ENCODE assay signal across 9 mouse cellular contexts in genomic region chr11:102399107-102399506, GRCm38 (mm10). TPM values are rescaled to one million over a fixed set of nuclear protein-coding genes. Genes with fewer than 3 reads are reported as not detected.
DNase-seq lines count a peak whose midpoint lies in the region; ATAC-seq and TF ChIP-seq lines count a peak whose summit lies in the region.
"Had no signal": no experiment of that assay in that cellular context is flagged by ENCODE, and none has a peak within 500 bp of the region (broad histone marks: within the 10 kb centered on the region; RNA-seq: fewer than 3 reads in every experiment).

No protein-coding gene starts in this region.

- no peak overlapping the region for H3K27ac ChIP-seq in forebrain, embryonic 13.5 days
- no peak overlapping the region for H3K27ac ChIP-seq in forebrain, embryonic 11.5 days (ENCODE audit: low read depth, low read length)
- H3K27ac ChIP-seq in liver, embryonic 11.5 days (ENCODE audit: low read depth, low read length) = no peak overlapping the region
- no peak overlapping the region for H3K27ac ChIP-seq in embryonic facial prominence, embryonic 14.5 days (replicated peaks; ENCODE audit: low read depth, low read length)
- no peak overlapping the region for H3K27ac ChIP-seq in limb, embryonic 14.5 days (replicated peaks; ENCODE audit: low read depth, low read length)
- H3K27ac ChIP-seq: liver, embryonic 14.5 days had no signal

- peaks cover 30% of the 10 kb centered on the region for H3K27me3 ChIP-seq in forebrain, embryonic 13.5 days
- H3K27me3 ChIP-seq in forebrain, embryonic 11.5 days (ENCODE audit: control insufficient read depth, insufficient read depth, low read length) = peaks cover 19% of the 10 kb centered on the region
- H3K27me3 ChIP-seq in liver, embryonic 11.5 days (replicated peaks; ENCODE audit: control insufficient read depth, insufficient read depth, low read length) = peaks cover 73% of the 10 kb centered on the region
- H3K27me3 ChIP-seq in embryonic facial prominence, embryonic 14.5 days (replicated peaks; ENCODE audit: control insufficient read depth, insufficient read depth, low read length) = peaks cover 39% of the 10 kb centered on the region
- peaks cover 45% of the 10 kb centered on the region for H3K27me3 ChIP-seq in limb, embryonic 14.5 days (ENCODE audit: control insufficient read depth, insufficient read depth, low read length)

- peaks cover 58% of the 10 kb centered on the region for H3K4me1 ChIP-seq in forebrain, embryonic 13.5 days
- H3K4me1 ChIP-seq in forebrain, embryonic 11.5 days (replicated peaks; ENCODE audit: control insufficient read depth, insufficient read depth, low read length) = peaks cover 23% of the 10 kb centered on the region
- peaks cover 5% of the 10 kb centered on the region for H3K4me1 ChIP-seq in liver, embryonic 11.5 days (replicated peaks; ENCODE audit: control insufficient read depth, insufficient read depth, low read length)
- peaks cover 10% of the 10 kb centered on the region for H3K4me1 ChIP-seq in embryonic facial prominence, embryonic 14.5 days (ENCODE audit: control insufficient read depth, insufficient read depth, low read length)
- peaks cover 4% of the 10 kb centered on the region; the same call in 1 of the 2 replicates for H3K4me1 ChIP-seq in limb, embryonic 14.5 days (ENCODE audit: control insufficient read depth, insufficient read depth, low read length)

- peaks cover 60% of the 10 kb centered on the region for H3K36me3 ChIP-seq in forebrain, embryonic 13.5 days (ENCODE audit: poor library complexity, severe bottlenecking)
- peaks cover 9% of the 10 kb centered on the region for H3K36me3 ChIP-seq in forebrain, embryonic 11.5 days (ENCODE audit: control insufficient read depth, insufficient read depth, low read length)
- H3K36me3 ChIP-seq in liver, embryonic 11.5 days (ENCODE audit: control insufficient read depth, insufficient read depth, low read length) = peaks cover 11% of the 10 kb centered on the region
- peaks cover 21% of the 10 kb centered on the region for H3K36me3 ChIP-seq in embryonic facial prominence, embryonic 14.5 days (ENCODE audit: control insufficient read depth, insufficient read depth, low read length)
- H3K36me3 ChIP-seq in limb, embryonic 14.5 days (ENCODE audit: control insufficient read depth, insufficient read depth, low read length) = peaks cover 21% of the 10 kb centered on the region

- no peak for ATAC-seq in forebrain, embryonic 13.5 days
- ATAC-seq in forebrain, embryonic 11.5 days (replicated peaks; ENCODE audit: low FRiP score) = no peak
- no peak for ATAC-seq in liver, embryonic 11.5 days (replicated peaks; ENCODE audit: low FRiP score)
- ATAC-seq in embryonic facial prominence, embryonic 14.5 days (ENCODE audit: low read depth) = no peak
- ATAC-seq in limb, embryonic 14.5 days (ENCODE audit: low FRiP score, low read depth) = no peak

- TF ChIP-seq POLR2A in limb, embryonic 14.5 days (IDR thresholded peaks at IDR 0.05; ENCODE audit: borderline replicate concordance, extremely low read depth, insufficient read depth, insufficient read length) = no peak

- no peaks in the 10 kb centered on the region for H3K9me3 ChIP-seq in forebrain, embryonic 13.5 days (replicated peaks)
- no peaks in the 10 kb centered on the region for H3K9me3 ChIP-seq in forebrain, embryonic 11.5 days (ENCODE audit: control insufficient read depth, low read length)
- H3K9me3 ChIP-seq in liver, embryonic 11.5 days (ENCODE audit: control insufficient read depth, low read length) = no peaks in the 10 kb centered on the region
- no peaks in the 10 kb centered on the region for H3K9me3 ChIP-seq in embryonic facial prominence, embryonic 14.5 days (ENCODE audit: control insufficient read depth, low read length)
- H3K9me3 ChIP-seq in limb, embryonic 14.5 days (ENCODE audit: control insufficient read depth, low read length) = no peaks in the 10 kb centered on the region

- peak overlapping the region; percentile 27; the same call in 1 of the 2 replicates for H3K9ac ChIP-seq in forebrain, embryonic 13.5 days
- no peak overlapping the region for H3K9ac ChIP-seq in forebrain, embryonic 11.5 days (ENCODE audit: low read length)
- H3K9ac ChIP-seq in liver, embryonic 11.5 days (ENCODE audit: low read depth, low read length) = no peak overlapping the region
- no peak overlapping the region; the same call in 1 of the 2 replicates for H3K9ac ChIP-seq in embryonic facial prominence, embryonic 14.5 days (ENCODE audit: low read depth, low read length)
- no peak overlapping the region for H3K9ac ChIP-seq in limb, embryonic 14.5 days (ENCODE audit: low read depth, low read length, severe bottlenecking)
- H3K9ac ChIP-seq: liver, embryonic 14.5 days had no signal

- H3K4me2 ChIP-seq in forebrain, embryonic 13.5 days = peak overlapping the region; percentile 28; the same call in 1 of the 2 replicates
- no peak overlapping the region for H3K4me2 ChIP-seq in forebrain, embryonic 11.5 days (ENCODE audit: low read depth, low read length, severe bottlenecking)
- no peak overlapping the region for H3K4me2 ChIP-seq in liver, embryonic 11.5 days
- H3K4me2 ChIP-seq in embryonic facial prominence, embryonic 14.5 days (ENCODE audit: low read depth, low read length) = peak overlapping the region; percentile 62
- peak overlapping the region; percentile 47; the same call in 1 of the 2 replicates for H3K4me2 ChIP-seq in limb, embryonic 14.5 days (replicated peaks; ENCODE audit: low read depth, low read length, severe bottlenecking)

- 22% methylated on average over 15 of the region's 15 CpGs for WGBS in forebrain, embryonic 13.5 days
- 17% methylated on average over 15 of the region's 15 CpGs for WGBS in forebrain, embryonic 11.5 days
- WGBS in liver, embryonic 11.5 days = 23% methylated on average over 15 of the region's 15 CpGs
- WGBS in embryonic facial prominence, embryonic 14.5 days = 12% methylated on average over 9 of the region's 15 CpGs
- 11% methylated on average over 15 of the region's 15 CpGs for WGBS in limb, embryonic 14.5 days

- DNase-seq in forebrain, embryonic 11.5 days (ENCODE audit: low spot score) = no peak
- DNase-seq in liver = peak; percentile 3
- DNase-seq in liver, embryonic 11.5 days (ENCODE audit: low spot score) = no peak
- no peak for DNase-seq in embryonic facial prominence, embryonic 14.5 days (ENCODE audit: low spot score)
- no peak for DNase-seq in limb, embryonic 14.5 days (ENCODE audit: low spot score)
- DNase-seq in layer of hippocampus, adult 9-10 months (ENCODE audit: low spot score) = no peak
- no peak for DNase-seq in retina, postnatal 1 day

- H3K4me3 ChIP-seq in forebrain, embryonic 13.5 days = 0 out of 2 replicates have a peak overlapping the region, but pooled peaks have one; percentile 17
- no peak overlapping the region for H3K4me3 ChIP-seq in forebrain, embryonic 11.5 days (ENCODE audit: low read depth, low read length)
- H3K4me3 ChIP-seq in liver, embryonic 11.5 days (ENCODE audit: low read depth, low read length) = no peak overlapping the region
- peak overlapping the region; percentile 37 for H3K4me3 ChIP-seq in embryonic facial prominence, embryonic 14.5 days (ENCODE audit: low read depth, low read length)
- peak overlapping the region; percentile 26 for H3K4me3 ChIP-seq in limb, embryonic 14.5 days (replicated peaks; ENCODE audit: low read length)

RNA-seq across cellular contexts. Expression of gene Rundc3a, which starts 5.9 kb away (rescaled TPM):
- polyA plus RNA-seq in forebrain, embryonic 13.5 days (2015; fragmentation: Nextera tagmentation; extraction: Ambion mirVana) = 93.9 and 94.8 TPM in 2 replicates
- polyA plus RNA-seq in forebrain, embryonic 11.5 days (2014; fragmentation: Nextera tagmentation; extraction: Ambion mirVana) = 33.1 and 35.4 TPM in 2 replicates
- polyA plus RNA-seq in liver, embryonic 11.5 days (2014; fragmentation: Nextera tagmentation; extraction: Ambion mirVana) = 1.8 and 2.6 TPM in 2 replicates
- polyA plus RNA-seq in embryonic facial prominence, embryonic 14.5 days (2014; fragmentation: Nextera tagmentation; extraction: Ambion mirVana) = 7.1 and 7.8 TPM in 2 replicates
- 2.9 and 3.2 TPM in 2 replicates for polyA plus RNA-seq in limb, embryonic 14.5 days (2012; rRNA removed)
- polyA plus RNA-seq in limb, embryonic 14.5 days (2014; fragmentation: Nextera tagmentation; extraction: Ambion mirVana) = 1.0 and 1.1 TPM in 2 replicates

RNA-seq across cellular contexts. Expression of gene Slc25a39, which starts 8.6 kb away (rescaled TPM):
- 157 and 159 TPM in 2 replicates for polyA plus RNA-seq in forebrain, embryonic 13.5 days (2015; fragmentation: Nextera tagmentation; extraction: Ambion mirVana)
- polyA plus RNA-seq in forebrain, embryonic 11.5 days (2014; fragmentation: Nextera tagmentation; extraction: Ambion mirVana) = 196 and 214 TPM in 2 replicates
- 282 and 283 TPM in 2 replicates for polyA plus RNA-seq in liver, embryonic 11.5 days (2014; fragmentation: Nextera tagmentation; extraction: Ambion mirVana)
- polyA plus RNA-seq in embryonic facial prominence, embryonic 14.5 days (2014; fragmentation: Nextera tagmentation; extraction: Ambion mirVana) = 190 and 194 TPM in 2 replicates
- 120 and 181 TPM in 2 replicates for polyA plus RNA-seq in limb, embryonic 14.5 days (2012; rRNA removed)
- polyA plus RNA-seq in limb, embryonic 14.5 days (2014; fragmentation: Nextera tagmentation; extraction: Ambion mirVana) = 179 and 195 TPM in 2 replicates

RNA-seq across cellular contexts. Expression of gene Grn, which starts 31.0 kb away (rescaled TPM):
- 49.5 and 53.9 TPM in 2 replicates for polyA plus RNA-seq in forebrain, embryonic 13.5 days (2015; fragmentation: Nextera tagmentation; extraction: Ambion mirVana)
- 65.7 and 72.8 TPM in 2 replicates for polyA plus RNA-seq in forebrain, embryonic 11.5 days (2014; fragmentation: Nextera tagmentation; extraction: Ambion mirVana)
- 68.1 and 69.5 TPM in 2 replicates for polyA plus RNA-seq in liver, embryonic 11.5 days (2014; fragmentation: Nextera tagmentation; extraction: Ambion mirVana)
- polyA plus RNA-seq in embryonic facial prominence, embryonic 14.5 days (2014; fragmentation: Nextera tagmentation; extraction: Ambion mirVana) = 121 and 129 TPM in 2 replicates
- 120 and 135 TPM in 2 replicates for polyA plus RNA-seq in limb, embryonic 14.5 days (2012; rRNA removed)
- polyA plus RNA-seq in limb, embryonic 14.5 days (2014; fragmentation: Nextera tagmentation; extraction: Ambion mirVana) = 118 and 133 TPM in 2 replicates

RNA-seq across cellular contexts. Expression of gene Slc4a1, which starts 33.1 kb away (rescaled TPM):
- 2.6 and 6.5 TPM in 2 replicates for polyA plus RNA-seq in forebrain, embryonic 13.5 days (2015; fragmentation: Nextera tagmentation; extraction: Ambion mirVana)
- 33.8 and 36.8 TPM in 2 replicates for polyA plus RNA-seq in forebrain, embryonic 11.5 days (2014; fragmentation: Nextera tagmentation; extraction: Ambion mirVana)
- polyA plus RNA-seq in liver, embryonic 11.5 days (2014; fragmentation: Nextera tagmentation; extraction: Ambion mirVana) = 191 and 229 TPM in 2 replicates
- 6.0 and 6.8 TPM in 2 replicates for polyA plus RNA-seq in embryonic facial prominence, embryonic 14.5 days (2014; fragmentation: Nextera tagmentation; extraction: Ambion mirVana)
- 3.5 and 4.3 TPM in 2 replicates for polyA plus RNA-seq in limb, embryonic 14.5 days (2012; rRNA removed)
- polyA plus RNA-seq in limb, embryonic 14.5 days (2014; fragmentation: Nextera tagmentation; extraction: Ambion mirVana) = 2.8 and 6.6 TPM in 2 replicates

RNA-seq across cellular contexts. Expression of gene Fam171a2, which starts 48.4 kb away (rescaled TPM):
- 8.5 and 9.3 TPM in 2 replicates for polyA plus RNA-seq in forebrain, embryonic 13.5 days (2015; fragmentation: Nextera tagmentation; extraction: Ambion mirVana)
- polyA plus RNA-seq in forebrain, embryonic 11.5 days (2014; fragmentation: Nextera tagmentation; extraction: Ambion mirVana) = 11.0 and 11.2 TPM in 2 replicates
- polyA plus RNA-seq in liver, embryonic 11.5 days (2014; fragmentation: Nextera tagmentation; extraction: Ambion mirVana) = 1.8 and 2.0 TPM in 2 replicates
- 6.8 and 10.7 TPM in 2 replicates for polyA plus RNA-seq in embryonic facial prominence, embryonic 14.5 days (2014; fragmentation: Nextera tagmentation; extraction: Ambion mirVana)
- 56.8 and 85.1 TPM in 2 replicates for polyA plus RNA-seq in limb, embryonic 14.5 days (2012; rRNA removed)
- 8.9 and 10.0 TPM in 2 replicates for polyA plus RNA-seq in limb, embryonic 14.5 days (2014; fragmentation: Nextera tagmentation; extraction: Ambion mirVana)

Comparison
In these comparisons a context has a peak if more than half of its experiments do, and no peak if none do; other contexts are left out.
1. H3K4me2 ChIP-seq: peak in forebrain, embryonic 13.5 days (single experiment), embryonic facial prominence, embryonic 14.5 days (single experiment) and limb, embryonic 14.5 days (single experiment); none in forebrain, embryonic 11.5 days (single experiment) and liver, embryonic 11.5 days (single experiment).
2. H3K4me3 ChIP-seq: peak in forebrain, embryonic 13.5 days (single experiment), embryonic facial prominence, embryonic 14.5 days (single experiment) and limb, embryonic 14.5 days (single experiment); none in forebrain, embryonic 11.5 days (single experiment) and liver, embryonic 11.5 days (single experiment).